Mouse (Mus musculus) stomach, postnatal 0 days (tissue): ENCODE measurements around the gene Cfap43. TPM values are rescaled to one million over a fixed set of nuclear protein-coding genes. Genes with fewer than 3 reads are reported as not detected.

ENCODE experiments used
- ATAC-seq: fragments of 200-750 bp; cut with Nextera tagmentation; 2 replicates; pipeline ENCODE4 v1.8.0; 2017; ENCODE audit not compliant: low FRiP score, low TSS enrichment
- DNase-seq: peaks from one replicate; pipeline ENCODE4 v3.0.0-alpha.2; 2016; ENCODE audit warnings: low spot score
- H3K27ac ChIP-seq: fragments of 300-500 bp; sonication (generic); replicated peaks from 2 replicates; pipeline ENCODE4 v1.5.1; 2014; ENCODE audit warnings: mild to moderate bottlenecking, control low read depth
- H3K27me3 ChIP-seq: fragments of 300-500 bp; sonication (generic); 2 replicates; pipeline ENCODE4 v1.6.1; 2014; ENCODE audit warnings: low read length; ENCODE audit not compliant: control insufficient read depth, insufficient read depth
- H3K36me3 ChIP-seq: fragments of 300-500 bp; sonication (generic); 2 replicates; pipeline ENCODE4 v1.6.1; 2014; ENCODE audit warnings: low read length, mixed read lengths; ENCODE audit not compliant: control insufficient read depth, insufficient read depth
- H3K4me1 ChIP-seq: fragments of 300-500 bp; sonication (generic); replicated peaks from 2 replicates; pipeline ENCODE4 v1.6.1; 2014; ENCODE audit warnings: antibody characterized with exemption; ENCODE audit not compliant: control insufficient read depth, insufficient read depth
- H3K4me2 ChIP-seq: fragments of 300-500 bp; sonication (generic); replicated peaks from 2 replicates; pipeline ENCODE4 v1.6.1; 2014; ENCODE audit warnings: low read depth, mild to moderate bottlenecking, control low read depth, moderate library complexity
- H3K4me3 ChIP-seq: fragments of 300-500 bp; sonication (generic); 2 replicates; pipeline ENCODE4 v1.5.1; 2014; ENCODE audit warnings: low read depth, low read length, control low read depth
- H3K9ac ChIP-seq: fragments of 300-500 bp; sonication (generic); 2 replicates; pipeline ENCODE4 v1.6.1; 2014; ENCODE audit warnings: mild to moderate bottlenecking, low read length, control low read depth, mixed read lengths
- H3K9me3 ChIP-seq: fragments of 300-500 bp; sonication (generic); 2 replicates; pipeline ENCODE4 v1.6.1; 2016; ENCODE audit warnings: low read length; ENCODE audit not compliant: control insufficient read depth
- CTCF ChIP-seq: IDR thresholded peaks from 2 replicates; pipeline ENCODE4 v1.5.1; 2016; ENCODE audit warnings: antibody characterized with exemption, low read depth, mild to moderate bottlenecking, moderate library complexity
- EP300 ChIP-seq: optimal IDR thresholded peaks from 2 replicates; pipeline ENCODE3; 2016; ENCODE audit warnings: antibody characterized with exemption
- WGBS: fragments of 180-500 bp; shearing (Covaris S2); extraction: QIAGEN DNeasy Blood & Tissue Kit; methylation state at CpG from one replicate; pipeline ENCODE4 v1.1.7; 2014; 5-methylcytosine and 5-hydroxymethylcytosine counted together
- polyA plus RNA-seq: library from polyadenylated mRNA; unstranded; fragments of >200 nt; fragmentation: Nextera tagmentation; extraction: Ambion mirVana; gene quantifications from 2 replicates; pipeline ENCODE4 v1.2.1, GENCODE M21; 2015

Gene Cfap43
- polyA plus RNA-seq, 1 experiment from 2014 or later, result 0.51 TPM

DNA sequence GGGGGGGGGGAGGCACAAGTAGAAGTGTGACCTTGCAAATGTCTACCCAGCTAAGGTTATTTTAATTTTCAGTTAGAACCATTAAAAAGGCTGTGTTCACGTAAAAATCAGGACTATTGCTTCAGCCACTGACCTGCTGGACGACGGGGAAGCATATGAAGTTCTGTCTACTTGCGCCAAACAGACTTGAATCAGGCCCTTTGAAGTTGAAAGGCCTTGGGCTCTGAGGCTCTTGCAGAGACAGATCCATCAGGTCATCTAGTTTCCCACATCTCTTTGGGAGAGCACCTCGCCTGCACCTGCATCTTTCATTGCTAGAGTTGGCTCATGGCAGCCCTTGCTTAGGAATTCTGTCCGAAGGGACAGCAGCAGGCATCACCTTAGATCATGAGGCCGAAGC lies 5.7 kb downstream of the Cfap43 start:
- Histone ChIP-seq H3K27me3 (no peaks in the 10 kb centered on the region), H3K27ac (no peak overlapping the region), H3K9ac (no peak overlapping the region), H3K4me2 (no peak overlapping the region), H3K9me3 (no peaks in the 10 kb centered on the region), H3K4me3 (no peak overlapping the region), H3K36me3 (no peaks in the 10 kb centered on the region), H3K4me1 (peaks cover 15% of the 10 kb centered on the region)
- no peak for DNase-seq
- 94% methylated on average over 7 of the region's 7 CpGs for WGBS
- TF ChIP-seq CTCF, result no peak
- no peak for ATAC-seq

DNA sequence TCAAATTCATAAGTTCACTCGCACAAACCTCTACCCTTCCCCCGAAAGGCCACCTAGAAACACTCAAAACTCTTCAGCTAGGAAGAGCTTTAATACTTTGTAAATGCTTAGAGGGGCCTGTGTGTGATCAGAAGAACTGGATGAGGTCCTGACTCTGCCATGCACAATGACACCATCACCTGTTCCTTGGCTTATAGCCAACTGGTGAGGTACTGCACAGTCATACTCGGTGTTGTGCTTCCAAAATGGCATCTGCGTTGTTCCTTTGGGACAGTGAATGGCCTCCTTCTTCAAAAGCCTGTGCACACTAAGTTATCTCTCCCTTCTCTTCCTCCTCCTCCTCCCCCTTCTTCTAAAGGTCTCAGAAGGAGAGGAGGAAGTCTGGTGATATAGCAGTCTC lies 8.3 kb downstream of the Cfap43 start:
- H3K9me3 ChIP-seq, result no peaks in the 10 kb centered on the region
- H3K36me3 ChIP-seq, result no peaks in the 10 kb centered on the region
- no peak overlapping the region for H3K4me3 ChIP-seq
- DNase-seq, result no peak
- 78% methylated on average over 4 of the region's 4 CpGs for WGBS
- no peak overlapping the region for H3K9ac ChIP-seq
- no peak overlapping the region for H3K4me2 ChIP-seq
- no peaks in the 10 kb centered on the region for H3K27me3 ChIP-seq
- peaks cover 11% of the 10 kb centered on the region for H3K4me1 ChIP-seq
- H3K27ac ChIP-seq, result no peak overlapping the region
- TF ChIP-seq CTCF (no peak), EP300 (no peak)
- ATAC-seq, result no peak

DNA sequence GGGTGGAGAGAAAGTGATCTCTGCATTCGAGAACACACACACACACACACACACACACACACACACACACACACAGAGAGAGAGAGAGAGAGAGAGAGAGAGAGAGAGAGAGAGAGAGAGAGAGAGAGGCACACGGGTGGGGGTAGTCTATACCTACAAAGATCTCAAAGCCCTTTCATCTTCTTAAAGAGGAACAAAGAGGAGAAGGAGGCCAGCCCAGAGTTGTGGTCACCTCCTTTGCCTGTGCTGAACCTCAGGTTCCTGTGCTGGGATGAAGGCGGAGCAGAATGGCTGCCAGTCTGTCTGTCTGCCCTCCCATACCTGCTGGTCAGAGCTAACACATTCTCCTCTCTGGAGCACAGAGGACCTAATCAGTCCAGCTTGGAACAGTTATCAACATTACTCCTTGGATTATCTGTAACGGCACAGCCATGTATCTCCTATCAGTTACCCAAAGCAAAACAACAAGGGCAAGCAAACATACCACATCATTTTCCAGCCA lies 8.9 kb downstream of the Cfap43 start:
- Histone ChIP-seq H3K4me2 (no peak overlapping the region; the same call in 1 of the 2 replicates), H3K9ac (no peak overlapping the region)
- WGBS, result 47% methylated on average over 3 of the region's 4 CpGs

DNA sequence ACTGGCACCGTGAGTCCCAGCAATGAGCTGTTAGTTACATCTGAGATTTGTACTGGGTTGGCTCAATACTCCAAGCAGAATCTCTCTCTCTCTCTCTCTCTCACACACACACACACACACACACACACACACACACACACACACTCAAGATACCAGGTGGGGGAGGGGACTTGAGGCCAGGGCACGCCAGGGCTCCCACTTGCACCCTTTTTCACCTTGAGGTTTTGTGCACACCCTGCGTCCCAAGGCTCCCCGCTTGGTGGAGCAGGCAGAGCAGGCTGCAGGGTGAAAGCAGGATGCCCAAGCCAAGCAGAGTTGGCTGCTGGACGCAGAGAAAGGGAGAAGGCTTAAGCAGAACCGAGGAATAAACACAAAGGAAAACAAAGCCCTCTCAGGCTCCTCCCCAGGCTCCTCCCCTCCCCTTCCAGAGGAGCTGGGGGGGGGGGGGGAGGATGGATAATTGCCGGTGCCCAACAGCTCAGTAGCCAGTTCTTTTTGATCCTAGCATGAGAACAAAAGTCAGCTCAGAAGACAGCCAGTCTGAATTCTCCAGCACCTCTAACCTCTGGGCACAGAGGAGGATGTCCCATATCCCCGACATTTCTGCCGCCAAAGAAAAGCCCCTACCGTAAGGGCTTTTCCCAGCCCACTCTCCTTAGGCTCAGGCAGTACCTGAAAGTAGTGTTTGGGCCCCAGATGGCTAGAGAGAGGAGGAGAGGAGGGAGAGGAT lies 9.5 kb downstream of the Cfap43 start:
- no peaks in the 10 kb centered on the region for H3K27me3 ChIP-seq
- H3K27ac ChIP-seq, result peak overlapping the region; percentile 56; the same call in 1 of the 2 replicates
- DNase-seq (no peak), ATAC-seq (peak; percentile 21; the same call in 1 of the 2 replicates)
- H3K4me1 ChIP-seq, result peaks cover 11% of the 10 kb centered on the region
- TF ChIP-seq EP300 (no peak), CTCF (peak; percentile 39; the same call in 1 of the 2 replicates)
- WGBS, result 9% methylated on average over 10 of the region's 10 CpGs
- no peaks in the 10 kb centered on the region for H3K9me3 ChIP-seq
- H3K9ac ChIP-seq, result peak overlapping the region; percentile 35; the same call in 1 of the 2 replicates
- H3K4me3 ChIP-seq, result no peak overlapping the region
- H3K4me2 ChIP-seq, result peak overlapping the region; percentile 40
- no peaks in the 10 kb centered on the region for H3K36me3 ChIP-seq

More for the DNA sequence above, 8.9 kb downstream of the Cfap43 start:
- peaks cover 11% of the 10 kb centered on the region for H3K4me1 ChIP-seq
- ATAC-seq, result no peak
- no peaks in the 10 kb centered on the region for H3K27me3 ChIP-seq
- H3K27ac ChIP-seq, result no peak overlapping the region; the same call in 1 of the 2 replicates
- no peaks in the 10 kb centered on the region for H3K36me3 ChIP-seq
- no peaks in the 10 kb centered on the region for H3K9me3 ChIP-seq
- no peak for DNase-seq
- no peak overlapping the region for H3K4me3 ChIP-seq
- TF ChIP-seq EP300 (no peak), CTCF (no peak)

DNA sequence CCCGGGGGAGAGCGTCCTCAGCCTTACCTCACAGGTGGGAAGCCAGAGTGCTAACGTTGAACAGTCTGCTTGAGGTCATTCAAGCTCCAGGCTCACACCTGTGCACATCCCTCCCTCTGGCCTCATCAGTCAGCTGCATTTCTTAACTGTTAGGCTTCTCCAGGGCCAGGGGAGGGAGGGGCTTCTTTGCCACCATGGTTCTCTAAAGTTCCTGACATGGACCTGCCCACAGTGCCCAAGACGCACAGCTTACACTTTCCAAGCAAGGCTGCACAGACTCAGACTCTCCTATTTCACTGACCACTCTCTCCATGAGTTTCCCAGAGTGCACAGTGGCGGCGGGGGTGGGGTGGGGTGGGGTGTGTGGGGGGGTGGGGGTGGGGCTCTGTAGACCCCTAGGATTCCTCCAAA lies 10.1 kb downstream of the Cfap43 start:
- Histone ChIP-seq H3K36me3 (no peaks in the 10 kb centered on the region), H3K4me3 (no peak overlapping the region), H3K4me1 (peaks cover 11% of the 10 kb centered on the region), H3K4me2 (no peak overlapping the region), H3K27ac (no peak overlapping the region), H3K9ac (peak overlapping the region; percentile 41; the same call in 1 of the 2 replicates), H3K9me3 (no peaks in the 10 kb centered on the region), H3K27me3 (no peaks in the 10 kb centered on the region)
- ATAC-seq (0 out of 2 replicates have a peak, but pooled peaks have one; percentile 9), DNase-seq (no peak)
- 33% methylated on average over 6 of the region's 6 CpGs for WGBS
- TF ChIP-seq EP300 (no peak), CTCF (no peak)

DNA sequence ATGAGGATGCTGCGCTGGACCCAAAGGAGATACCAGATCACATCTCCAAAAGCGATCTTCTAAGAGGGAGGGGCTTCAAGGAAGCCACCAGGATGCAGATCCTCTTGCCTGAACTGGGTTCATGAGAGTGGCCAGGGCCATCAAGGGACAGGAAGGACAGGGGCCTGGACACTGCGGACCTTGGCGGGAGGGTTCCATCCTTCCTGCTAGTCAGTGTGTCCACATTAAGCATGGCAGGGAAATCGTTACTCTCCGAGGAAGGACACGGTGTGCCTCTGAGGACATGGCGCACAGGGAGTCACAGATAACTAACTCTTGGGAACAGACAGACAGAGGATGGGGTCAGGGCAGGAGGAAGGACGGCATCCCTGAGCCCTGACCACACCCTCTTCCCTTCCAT lies 11.5 kb downstream of the Cfap43 start:
- 88% methylated on average over 9 of the region's 9 CpGs for WGBS
- Histone ChIP-seq H3K27me3 (no peaks in the 10 kb centered on the region), H3K4me1 (peaks cover 11% of the 10 kb centered on the region), H3K27ac (no peak overlapping the region), H3K4me2 (no peak overlapping the region), H3K36me3 (no peaks in the 10 kb centered on the region), H3K4me3 (no peak overlapping the region), H3K9ac (no peak overlapping the region), H3K9me3 (no peaks in the 10 kb centered on the region)
- no peak for ATAC-seq
- TF ChIP-seq CTCF (no peak), EP300 (no peak)
- DNase-seq, result no peak
